Mouse (Mus musculus) heart, adult 2 months (tissue): ENCODE measurements at regions not wholly inside any gene's neighbourhood (a gene's known extent, or its start where the extent isn't known, plus 50 kb on each side); places are given as distances from the start of the nearest gene placed in this dataset.

Source experiments
- DNase-seq, 2 experiments: peaks; one replicate each; pipeline ENCODE4 v3.0.0; 2021
- H3K27ac ChIP-seq: fragments of 200-600 bp; 2 replicates; pipeline ENCODE4 v1.8.1; 2022
- H3K27me3 ChIP-seq: fragments of 200-500 bp; 2 replicates; pipeline ENCODE4 v1.6.1; 2012; ENCODE audit warnings: mild to moderate bottlenecking, low read length, inconsistent platforms, mixed read lengths; ENCODE audit not compliant: control insufficient read depth, insufficient read depth
- H3K36me3 ChIP-seq: fragments of 200-500 bp; 2 replicates; pipeline ENCODE4 v1.6.1; 2012; ENCODE audit warnings: low read length, inconsistent platforms; ENCODE audit not compliant: control insufficient read depth, insufficient read depth
- H3K4me1 ChIP-seq: fragments of 200-500 bp; 2 replicates; pipeline ENCODE4 v1.6.1; 2011; ENCODE audit warnings: low read length; ENCODE audit not compliant: control insufficient read depth, insufficient read depth
- H3K4me3 ChIP-seq: fragments of 200-600 bp; 2 replicates; pipeline ENCODE4 v1.8.1; 2022
- H3K79me2 ChIP-seq: fragments of 200-500 bp; replicated peaks from 2 replicates; pipeline ENCODE4 v1.6.1; 2012; ENCODE audit warnings: mild to moderate bottlenecking, inconsistent platforms, low read length, moderate library complexity, mixed read lengths; ENCODE audit not compliant: control insufficient read depth, insufficient read depth
- H3K9ac ChIP-seq: fragments of 200-500 bp; 2 replicates; pipeline ENCODE4 v1.6.1; 2012; ENCODE audit warnings: low read depth, mild to moderate bottlenecking, control low read depth, inconsistent platforms, low read length, mixed read lengths
- CTCF ChIP-seq: fragments of 200-600 bp; IDR thresholded peaks from 2 replicates; pipeline ENCODE4 v1.8.1; 2022; ENCODE audit warnings: antibody characterized with exemption, mild to moderate bottlenecking, moderate library complexity
- EP300 ChIP-seq: fragments of 200-500 bp; IDR thresholded peaks from 2 replicates; pipeline ENCODE4 v1.6.1; 2011; ENCODE audit warnings: low read depth, low read length, control low read depth; ENCODE audit not compliant: insufficient read depth
- POLR2A ChIP-seq: fragments of 200-500 bp; IDR thresholded peaks from 2 replicates; pipeline ENCODE4 v1.6.1; 2011; ENCODE audit warnings: mild to moderate bottlenecking, low read depth, low read length, control low read depth; ENCODE audit not compliant: insufficient read depth
- WGBS: fragments of 180-500 bp; shearing (Covaris S2); methylation state at CpG from one replicate; pipeline ENCODE4 v1.1.7; 2018; 5-methylcytosine and 5-hydroxymethylcytosine counted together
- intact Hi-C: fragments of 180-260 bp; cut with DNase I; formaldehyde crosslinking; loops from one replicate; pipeline ENCODE4 v1.15.1; 2025

- Histone ChIP-seq H3K79me2 (no peaks in the 10 kb centered on the region), H3K36me3 (no peaks in the 10 kb centered on the region), H3K4me3 (no peak overlapping the region), H3K9ac (no peak overlapping the region), H3K27ac (no peak overlapping the region), H3K27me3 (no peaks in the 10 kb centered on the region), H3K4me1 (no peaks in the 10 kb centered on the region)
- TF ChIP-seq CTCF: no peak
- WGBS: 77% methylated on average over 20 of the region's 20 CpGs
- DNase-seq: no peak
- intact Hi-C loops: no loop called here
Measured at GRCm38 (mm10) chr13:63627184-63627893, 53.9 kb upstream of the Ptch1 start.

GRCm38 (mm10) chr13:63627894-63628287, 54.5 kb upstream of the Ptch1 start:
- Histone ChIP-seq H3K36me3 (no peaks in the 10 kb centered on the region), H3K4me1 (no peaks in the 10 kb centered on the region), H3K79me2 (no peaks in the 10 kb centered on the region), H3K27me3 (no peaks in the 10 kb centered on the region), H3K9ac (no peak overlapping the region), H3K27ac (no peak overlapping the region), H3K4me3 (no peak overlapping the region)
- intact Hi-C loops: no loop called here
- no peak for DNase-seq
- TF ChIP-seq POLR2A (no peak), CTCF (no peak), EP300 (no peak)
- WGBS: 91% methylated on average over 4 of the region's 4 CpGs

- Histone ChIP-seq H3K4me3 (no peak overlapping the region), H3K9ac (no peak overlapping the region), H3K79me2 (no peaks in the 10 kb centered on the region), H3K27ac (no peak overlapping the region), H3K27me3 (no peaks in the 10 kb centered on the region), H3K36me3 (no peaks in the 10 kb centered on the region), H3K4me1 (no peaks in the 10 kb centered on the region)
- no peak for DNase-seq
- no peak for TF ChIP-seq CTCF
- TF ChIP-seq EP300: no peak
- WGBS: 79% methylated on average over 5 of the region's 5 CpGs
- intact Hi-C loops: no loop called here
Measured at GRCm38 (mm10) chr13:63631771-63632347, 58.5 kb upstream of the Ptch1 start.

- no peak overlapping the region for H3K27ac ChIP-seq
- no peaks in the 10 kb centered on the region for H3K79me2 ChIP-seq
- no peaks in the 10 kb centered on the region for H3K27me3 ChIP-seq
- intact Hi-C loops: no loop called here
- no peaks in the 10 kb centered on the region for H3K36me3 ChIP-seq
- H3K4me1 ChIP-seq: no peaks in the 10 kb centered on the region
- no peak for TF ChIP-seq POLR2A
- WGBS: 84% methylated on average over 2 of the region's 2 CpGs
- H3K9ac ChIP-seq: no peak overlapping the region
- H3K4me3 ChIP-seq: no peak overlapping the region
- DNase-seq: no peak
Measured at GRCm38 (mm10) chr13:63634294-63634693, 60.9 kb upstream of the Ptch1 start.

- H3K36me3 ChIP-seq: no peaks in the 10 kb centered on the region
- no peaks in the 10 kb centered on the region for H3K79me2 ChIP-seq
- TF ChIP-seq CTCF: no peak
- peaks cover 12% of the 10 kb centered on the region for H3K4me1 ChIP-seq
- 54% methylated on average over 12 of the region's 12 CpGs for WGBS
- intact Hi-C loops: loop anchor here (2.0 to 5.0 kb wide), 4 partner anchors 44 to 261 kb away; no protein-coding TSS in a partner anchor
- peak overlapping the region; percentile 87 for H3K27ac ChIP-seq
- H3K9ac ChIP-seq: no peak overlapping the region
- H3K27me3 ChIP-seq: no peaks in the 10 kb centered on the region
- H3K4me3 ChIP-seq: no peak overlapping the region
- DNase-seq: peak; percentile 6 to 26
Measured at GRCm38 (mm10) chr13:63641649-63642226, 68.3 kb upstream of the Ptch1 start.

GRCm38 (mm10) chr13:63642617-63643016, 69.2 kb upstream of the Ptch1 start:
- H3K27ac ChIP-seq: peak overlapping the region; percentile 87
- H3K4me1 ChIP-seq: peaks cover 12% of the 10 kb centered on the region
- peak overlapping the region; percentile 17; the same call in 1 of the 2 replicates for H3K4me3 ChIP-seq
- H3K9ac ChIP-seq: no peak overlapping the region
- H3K36me3 ChIP-seq: no peaks in the 10 kb centered on the region
- 8% methylated on average over 5 of the region's 5 CpGs for WGBS
- no peaks in the 10 kb centered on the region for H3K27me3 ChIP-seq
- peak; percentile 77 to 87 for DNase-seq
- H3K79me2 ChIP-seq: no peaks in the 10 kb centered on the region
- TF ChIP-seq CTCF: no peak
- TF ChIP-seq EP300: peak; percentile 83
- peak; percentile 47; the same call in 1 of the 2 replicates for TF ChIP-seq POLR2A
- intact Hi-C loops: loop anchor here (2.0 to 5.0 kb wide), 4 partner anchors 45 to 260 kb away; no protein-coding TSS in a partner anchor
